Mouse (Mus musculus): ENCODE measurements around the gene Vtn.

DNA sequence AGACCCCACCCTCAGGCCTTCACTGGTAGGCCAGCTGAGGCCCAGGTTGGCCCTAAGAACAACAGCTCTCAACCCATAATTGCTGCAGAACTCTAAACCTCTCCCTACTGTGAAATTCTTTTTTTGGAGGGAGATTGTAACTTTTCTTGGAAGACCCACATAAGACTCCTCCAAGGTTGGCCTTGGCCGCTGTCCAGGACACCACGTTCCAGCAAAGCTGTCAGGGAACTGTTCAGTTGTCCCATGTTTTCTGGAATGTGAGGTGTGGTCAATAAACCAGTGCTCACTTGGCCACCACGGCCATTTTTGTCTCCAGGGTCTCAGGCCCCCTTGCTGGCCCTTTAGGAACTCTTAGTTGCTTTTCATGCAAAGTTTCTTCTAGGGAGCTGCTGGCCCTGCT is 23.0 kb downstream of the Vtn start:
- TF ChIP-seq CTCF (IDR thresholded peaks at IDR 0.05) (no peak), EP300 (IDR thresholded peaks at IDR 0.05) (no peak)
